Mouse (Mus musculus) stomach, embryonic 16.5 days (tissue): Measurements from ENCODE around the gene Dclk3. TPM values are rescaled to one million over a fixed set of nuclear protein-coding genes. Genes with fewer than 3 reads are reported as not detected.
A peak's percentile ranks its signal among the peaks of the same experiment; 100 is the strongest.

ENCODE experiments used
- ATAC-seq: fragments of 200-750 bp; cut with Nextera tagmentation; 2 replicates; pipeline ENCODE4 v1.8.0; 2017; ENCODE audit warnings: moderate number of reproducible peaks, moderate TSS enrichment; ENCODE audit not compliant: insufficient read depth, low FRiP score
- H3K27ac ChIP-seq: fragments of 300-500 bp; sonication (generic); 2 replicates; pipeline ENCODE4 v1.5.1; 2014; ENCODE audit warnings: low read length
- H3K27me3 ChIP-seq: fragments of 300-500 bp; sonication (generic); 2 replicates; pipeline ENCODE4 v1.6.1; 2014; ENCODE audit warnings: low read length, control low read depth, mixed read lengths; ENCODE audit not compliant: control insufficient read depth, insufficient read depth
- H3K36me3 ChIP-seq: fragments of 300-500 bp; sonication (generic); 2 replicates; pipeline ENCODE4 v1.6.1; 2014; ENCODE audit warnings: low read length; ENCODE audit not compliant: control insufficient read depth, insufficient read depth
- H3K4me1 ChIP-seq: fragments of 300-500 bp; sonication (generic); 2 replicates; pipeline ENCODE4 v1.6.1; 2014; ENCODE audit warnings: low read length, control low read depth, mixed read lengths; ENCODE audit not compliant: control insufficient read depth, insufficient read depth
- H3K4me2 ChIP-seq: fragments of 300-500 bp; sonication (generic); 2 replicates; pipeline ENCODE4 v1.6.1; 2014; ENCODE audit warnings: low read depth, low read length, mixed read lengths
- H3K4me3 ChIP-seq: fragments of 300-500 bp; sonication (generic); replicated peaks from 2 replicates; pipeline ENCODE4 v1.5.1; 2014; ENCODE audit warnings: mild to moderate bottlenecking, low read length
- H3K9ac ChIP-seq: fragments of 300-500 bp; sonication (generic); 2 replicates; pipeline ENCODE4 v1.6.1; 2014; ENCODE audit warnings: low read length
- H3K9me3 ChIP-seq: fragments of 300-500 bp; sonication (generic); replicated peaks from 2 replicates; pipeline ENCODE4 v1.6.1; 2016; ENCODE audit warnings: low read length, control low read depth; ENCODE audit not compliant: control insufficient read depth
- WGBS: fragments of 180-500 bp; shearing (Covaris S2); extraction: QIAGEN DNeasy Blood & Tissue Kit; methylation state at CpG from one replicate; pipeline ENCODE4 v1.1.7; 2014; 5-methylcytosine and 5-hydroxymethylcytosine counted together
- polyA plus RNA-seq: library from polyadenylated mRNA; unstranded; fragments of >200 nt; fragmentation: Nextera tagmentation; extraction: Ambion mirVana; gene quantifications from 2 replicates; pipeline ENCODE4 v1.2.1, GENCODE M21; 2015

Dclk3 gene
- polyA plus RNA-seq, 1 experiment from 2014 or later = 0.31 TPM

GRCm38 (mm10) chr9:111523111-111523510 lies 84.2 kb downstream of the Dclk3 start:
- Histone ChIP-seq H3K36me3 (no peaks in the 10 kb centered on the region), H3K4me3 (no peak overlapping the region), H3K4me2 (no peak overlapping the region), H3K9ac (no peak overlapping the region), H3K27ac (no peak overlapping the region), H3K27me3 (no peaks in the 10 kb centered on the region), H3K9me3 (peaks cover 10% of the 10 kb centered on the region; the same call in 1 of the 2 replicates), H3K4me1 (no peaks in the 10 kb centered on the region)
- 85% methylated on average over 11 of the region's 11 CpGs for WGBS
- ATAC-seq = no peak

- ATAC-seq = no peak
- 96% methylated on average over 3 of the region's 3 CpGs for WGBS
- H3K4me3 ChIP-seq = no peak overlapping the region
- H3K4me2 ChIP-seq = no peak overlapping the region
- no peak overlapping the region for H3K9ac ChIP-seq
- H3K27ac ChIP-seq = no peak overlapping the region
- H3K27me3 ChIP-seq = no peaks in the 10 kb centered on the region
- no peaks in the 10 kb centered on the region for H3K36me3 ChIP-seq
- peaks cover 10% of the 10 kb centered on the region; the same call in 1 of the 2 replicates for H3K9me3 ChIP-seq
- H3K4me1 ChIP-seq = no peaks in the 10 kb centered on the region
Measured at GRCm38 (mm10) chr9:111523871-111524270, 85.0 kb downstream of the Dclk3 start.

GRCm38 (mm10) chr9:111534744-111535423 lies 96.0 kb downstream of the Dclk3 start:
- WGBS = 10% methylated on average over 7 of the region's 7 CpGs
- Histone ChIP-seq H3K27ac (peak overlapping the region; percentile 75), H3K4me1 (peaks cover 5% of the 10 kb centered on the region), H3K4me3 (no peak overlapping the region), H3K9me3 (no peaks in the 10 kb centered on the region), H3K36me3 (no peaks in the 10 kb centered on the region), H3K9ac (no peak overlapping the region), H3K27me3 (no peaks in the 10 kb centered on the region), H3K4me2 (no peak overlapping the region)
- ATAC-seq = peak; percentile 63; the same call in 1 of the 2 replicates

GRCm38 (mm10) chr9:111535445-111536064 lies 96.7 kb downstream of the Dclk3 start:
- Histone ChIP-seq H3K9ac (no peak overlapping the region), H3K4me1 (peaks cover 5% of the 10 kb centered on the region), H3K4me2 (no peak overlapping the region), H3K27me3 (no peaks in the 10 kb centered on the region), H3K27ac (peak overlapping the region; percentile 75), H3K36me3 (no peaks in the 10 kb centered on the region), H3K4me3 (no peak overlapping the region), H3K9me3 (no peaks in the 10 kb centered on the region)
- peak; percentile 80 for ATAC-seq
- WGBS = 49% methylated on average over 8 of the region's 8 CpGs

Other genes starting within 250 kb of the Dclk3 start
- 34.6 and 35.5 TPM in 2 replicates for gene Mlh1, start 167.3 kb upstream of the Dclk3 start, polyA plus RNA-seq
- gene Epm2aip1, start 167.2 kb upstream of the Dclk3 start, polyA plus RNA-seq = 29.1 and 29.2 TPM in 2 replicates
- gene Trank1, start 127.3 kb upstream of the Dclk3 start, polyA plus RNA-seq = 0.08 and 0.21 TPM in 2 replicates